In genomic region chr17:86407921-86408613, GRCm38 (mm10) we compare ENCODE assay signal across 11 mouse cellular contexts.
DNase-seq lines count a peak whose midpoint lies in the region; ATAC-seq lines count a peak whose summit lies in the region.
"Had no signal": no experiment of that assay in that cellular context is flagged by ENCODE, and none has a peak within 500 bp of the region (broad histone marks: within the 10 kb centered on the region; RNA-seq: fewer than 3 reads in every experiment).

No protein-coding gene starts in this region.

- no peaks in the 10 kb centered on the region for H3K36me3 ChIP-seq in heart, embryonic 13.5 days
- H3K36me3 ChIP-seq: liver, embryonic 15.5 days; midbrain, embryonic 13.5 days; neural tube, embryonic 15.5 days had no signal

- ATAC-seq in heart, embryonic 13.5 days (ENCODE audit: extremely low read depth, insufficient number of reproducible peaks, low FRiP score, low TSS enrichment) = no peak
- ATAC-seq: midbrain, embryonic 13.5 days had no signal

- intact Hi-C loops in heart, postnatal 36 days (cut with DNase I) = no loop called here

- H3K9ac ChIP-seq in heart, embryonic 13.5 days = no peak overlapping the region
- H3K9ac ChIP-seq: hindbrain, embryonic 14.5 days; liver, embryonic 15.5 days; midbrain, embryonic 13.5 days; neural tube, embryonic 15.5 days had no signal

- no peaks in the 10 kb centered on the region for H3K27me3 ChIP-seq in heart, embryonic 13.5 days (replicated peaks)
- H3K27me3 ChIP-seq: liver, embryonic 15.5 days; neural tube, embryonic 15.5 days had no signal

- 0 out of 2 replicates have a peak overlapping the region, but pooled peaks have one; percentile 36 for H3K27ac ChIP-seq in heart, embryonic 13.5 days (replicated peaks)
- H3K27ac ChIP-seq: hindbrain, embryonic 14.5 days; liver, embryonic 15.5 days; midbrain, embryonic 13.5 days; neural tube, embryonic 15.5 days had no signal

- peaks cover 56% of the 10 kb centered on the region for H3K4me1 ChIP-seq in heart, embryonic 13.5 days

- no peak for DNase-seq in heart, postnatal 36 days
- DNase-seq in right cerebral cortex, postnatal 4 days = peak; percentile 25
- DNase-seq in right cerebral cortex, postnatal 10 days (ENCODE audit: low spot score in 2 of 2) = no peak
- DNase-seq in kidney, adult 8-10 months = peak; percentile 15 to 54
- peak; percentile 18 for DNase-seq in skeletal muscle tissue, adult 2 months (ENCODE audit: low read depth, low spot score)
- no peak for DNase-seq in B cell, adult 2 months

- H3K4me3 ChIP-seq in heart, embryonic 13.5 days = no peak overlapping the region
- H3K4me3 ChIP-seq: liver, embryonic 15.5 days; midbrain, embryonic 13.5 days; neural tube, embryonic 15.5 days had no signal

- no peaks in the 10 kb centered on the region for H3K9me3 ChIP-seq in heart, embryonic 13.5 days
- H3K9me3 ChIP-seq: liver, embryonic 15.5 days; midbrain, embryonic 13.5 days; neural tube, embryonic 15.5 days had no signal

- H3K4me2 ChIP-seq in heart, embryonic 13.5 days = no peak overlapping the region
- H3K4me2 ChIP-seq: hindbrain, embryonic 14.5 days; liver, embryonic 15.5 days; midbrain, embryonic 13.5 days; neural tube, embryonic 15.5 days had no signal

- WGBS in heart, embryonic 13.5 days = 78% methylated on average over 8 of the region's 8 CpGs

Comparison
In these comparisons a context has a peak if more than half of its experiments do, and no peak if none do; other contexts are left out.
1. DNase-seq: peak in right cerebral cortex, postnatal 4 days (single experiment), kidney, adult 8-10 months (2 of 2) and skeletal muscle tissue, adult 2 months (single experiment); none in heart, postnatal 36 days (0 of 2), right cerebral cortex, postnatal 10 days (0 of 2) and B cell, adult 2 months (0 of 2).